Mouse (Mus musculus): ENCODE data around the gene Rmi2.
A peak's percentile ranks its signal among the peaks of the same experiment; 100 is the strongest.
"Not testable (repeated sequence)": the region's sequence is repeated elsewhere in the genome, so short reads cannot be mapped to it uniquely, and the experiment has no call there.

Rmi2 gene

DNA sequence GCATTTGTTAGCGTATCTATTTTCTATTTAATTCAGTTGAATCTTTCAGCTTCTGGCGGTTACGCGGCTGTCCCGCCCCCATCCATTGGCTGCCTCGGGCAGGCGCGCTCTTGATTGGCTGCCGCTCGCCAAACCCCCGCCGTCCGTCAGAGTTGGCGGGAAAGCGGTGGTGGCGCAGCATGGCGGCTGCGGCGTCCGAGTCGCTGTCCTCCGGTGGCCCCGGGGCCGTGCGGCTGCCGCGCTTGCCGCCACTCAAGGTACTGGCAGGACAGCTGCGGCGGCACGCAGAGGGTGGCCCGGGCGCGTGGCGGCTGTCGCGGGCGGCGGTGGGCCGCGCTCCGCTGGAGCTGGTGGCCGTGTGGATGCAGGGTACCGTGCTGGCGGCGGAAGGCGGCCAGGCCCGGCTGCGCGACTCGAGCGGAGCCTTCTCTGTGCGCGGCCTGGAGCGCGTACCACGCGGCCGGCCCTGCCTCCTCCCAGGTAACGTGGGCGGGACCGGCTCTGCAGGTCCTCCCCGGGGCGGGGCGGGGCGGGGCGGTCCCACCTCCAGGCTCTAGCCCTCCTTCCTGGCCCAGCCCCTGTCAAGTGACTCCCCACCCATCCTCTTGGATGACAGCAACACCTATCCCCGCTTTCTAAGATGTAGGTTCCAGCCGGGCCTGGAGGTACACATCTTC, at the start of gene Rmi2:
Rmi2 (plus strand) TSS at position 149 of the 677 bp plus-strand sequence.
- DNase-seq (ENCODE audit: inconsistent ontology term), result peak; percentile 87

DNA sequence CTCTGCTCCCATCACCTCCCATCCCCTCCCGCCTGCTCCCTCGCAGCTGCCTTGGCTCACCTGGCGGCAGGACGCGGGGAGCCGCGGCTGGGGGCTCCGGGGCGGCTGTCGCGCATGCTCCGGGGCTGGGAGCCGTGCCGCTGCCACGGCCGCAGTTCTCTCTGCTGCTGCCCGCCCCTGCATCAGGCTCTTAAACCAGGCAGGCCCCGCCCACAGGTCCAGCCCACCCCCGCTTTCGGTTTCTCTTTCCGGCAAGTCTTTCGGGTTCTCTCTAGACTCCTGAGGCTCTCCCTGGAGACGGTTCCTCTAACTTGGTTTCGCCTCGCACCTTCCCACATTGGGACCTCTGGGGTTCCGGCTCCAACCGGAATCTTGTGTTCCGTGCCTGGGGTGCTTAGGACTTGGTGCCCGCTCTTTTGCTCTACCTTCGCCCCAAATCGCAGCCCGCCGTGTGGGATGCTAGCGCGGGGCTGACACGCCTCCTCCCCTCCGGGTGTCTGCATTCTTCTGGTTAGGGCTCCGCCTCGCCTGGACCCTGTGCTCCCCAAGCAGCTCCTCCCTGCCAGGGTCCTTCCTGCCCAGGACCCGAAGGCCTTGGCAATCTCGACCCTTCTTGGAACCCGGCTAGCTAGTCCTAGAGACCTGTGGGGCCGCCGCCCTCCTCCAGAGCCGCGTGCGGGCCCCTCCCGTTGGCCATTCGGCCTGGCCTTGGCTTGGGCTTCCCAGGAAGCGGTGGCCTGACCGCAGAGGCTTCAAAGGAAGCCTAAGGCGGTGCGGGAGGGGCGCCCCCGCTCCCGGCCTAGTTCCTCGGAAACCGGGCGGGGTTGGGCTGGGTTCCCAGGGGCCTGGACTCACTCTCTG, 49.3 kb upstream of the Rmi2 start, which contains the start of gene Socs1:
Socs1 (minus strand) TSS at position 166 of the 861 bp plus-strand sequence.
- DNase-seq (ENCODE audit: inconsistent ontology term), result peak; percentile 98

DNA sequence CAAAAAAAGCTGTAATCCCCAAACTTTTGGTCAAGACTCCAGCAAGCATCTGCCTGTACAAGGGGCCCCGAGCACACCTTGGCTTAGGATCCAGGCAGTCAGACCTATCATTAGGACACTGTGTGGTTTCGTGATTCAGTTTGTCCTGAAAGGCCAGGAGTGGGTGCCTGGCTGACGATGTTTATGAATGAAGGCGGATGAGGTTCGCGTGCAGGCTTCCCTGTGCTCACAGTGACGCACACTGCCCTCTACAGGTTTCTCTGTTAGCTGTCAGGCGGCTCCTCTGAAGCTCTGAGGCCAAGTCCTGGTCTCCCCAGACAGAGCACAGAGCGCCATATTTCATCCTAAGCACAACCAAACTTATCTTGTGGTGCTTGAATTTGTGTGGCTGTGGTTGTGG, 48.6 kb upstream of the Rmi2 start:
- DNase-seq (ENCODE audit: inconsistent ontology term), result peak; percentile 89

DNA sequence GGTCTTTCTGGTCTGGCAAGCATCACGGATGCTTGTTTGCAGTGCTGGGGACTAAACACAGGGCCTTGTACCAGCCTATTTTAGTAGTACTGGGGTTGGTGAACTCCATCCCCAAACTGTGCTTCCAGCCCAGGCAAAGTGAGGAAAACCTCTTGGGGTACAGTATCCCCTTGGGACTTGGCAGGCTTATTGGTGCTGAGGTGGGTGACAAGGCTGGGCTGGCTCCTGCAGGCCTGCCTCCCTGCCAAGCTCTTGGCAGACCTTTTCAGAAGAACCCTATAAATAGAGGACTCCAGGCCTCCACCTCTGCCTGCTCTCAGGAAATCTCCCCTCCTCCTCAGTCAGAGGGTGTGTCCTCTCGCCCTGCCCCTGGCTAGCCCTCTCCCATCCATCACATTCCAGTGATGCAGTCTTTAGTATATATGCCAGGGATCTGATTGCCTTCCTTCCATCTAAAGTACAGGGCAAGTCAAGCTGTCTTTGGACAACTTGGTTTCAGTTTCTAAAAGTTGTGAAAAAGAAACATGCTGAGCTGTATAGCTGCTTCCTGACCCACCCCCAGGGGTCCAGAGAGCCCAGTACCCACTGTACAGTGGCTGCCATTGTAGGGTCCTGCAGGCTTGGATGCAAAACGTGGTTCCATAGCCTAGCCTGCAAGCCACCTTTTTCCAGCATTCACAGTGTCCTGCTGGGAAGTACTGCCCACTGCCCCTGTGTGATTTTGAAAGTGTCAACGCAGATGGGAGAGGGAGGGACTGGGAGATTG, 47.9 kb upstream of the Rmi2 start:
- DNase-seq (ENCODE audit: inconsistent ontology term), result peak; percentile 6

DNA sequence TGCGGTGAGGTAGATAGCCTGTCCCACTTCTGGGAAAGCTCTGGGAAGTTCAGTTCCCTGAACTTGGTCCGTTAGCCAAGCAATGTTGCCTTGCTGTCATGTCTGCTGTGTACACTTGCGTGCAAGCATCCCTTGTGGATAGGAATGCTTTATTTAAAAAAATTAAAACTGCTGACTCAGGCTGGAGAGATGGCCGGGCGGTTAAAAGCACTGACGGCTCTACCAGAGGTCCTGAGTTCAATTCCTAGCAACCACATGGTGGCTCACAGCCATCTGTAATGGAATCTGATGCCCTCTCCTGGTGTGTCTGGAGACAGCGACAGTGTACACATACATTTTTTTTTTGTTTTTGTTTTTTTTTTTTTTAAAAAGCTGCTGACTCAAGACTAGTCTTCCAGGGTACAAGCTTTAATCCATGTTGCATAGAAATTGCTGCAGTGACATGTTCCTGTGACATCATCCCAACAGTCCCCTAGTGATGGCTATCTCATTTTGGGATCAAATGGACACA, 47.3 kb upstream of the Rmi2 start:
- no peak for DNase-seq (ENCODE audit: inconsistent ontology term)

DNA sequence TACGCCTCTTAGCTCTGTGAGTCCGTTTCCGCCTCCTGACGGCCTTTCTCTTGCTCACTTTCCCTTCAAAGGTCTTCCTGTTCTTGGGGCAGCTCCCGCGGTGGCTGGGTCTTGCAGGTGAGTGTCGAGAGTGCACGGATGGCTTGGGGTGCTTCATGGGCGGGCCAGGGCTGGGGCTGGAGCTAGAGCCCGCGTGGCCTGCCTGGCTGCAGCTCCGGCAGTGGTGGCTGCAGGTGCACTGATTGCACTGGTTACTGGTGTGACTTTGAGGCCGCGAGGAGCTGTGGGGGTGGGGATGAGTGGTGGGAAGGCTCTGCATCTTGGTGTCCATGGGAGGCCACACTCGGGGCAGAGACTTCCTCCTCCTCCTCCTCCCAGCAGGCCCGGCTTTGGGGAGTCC, 46.6 kb upstream of the Rmi2 start, which contains the start of gene Tnp2:
Tnp2 (minus strand) TSS at position 390 of the 400 bp plus-strand sequence.
- no peak for DNase-seq (ENCODE audit: inconsistent ontology term)

DNA sequence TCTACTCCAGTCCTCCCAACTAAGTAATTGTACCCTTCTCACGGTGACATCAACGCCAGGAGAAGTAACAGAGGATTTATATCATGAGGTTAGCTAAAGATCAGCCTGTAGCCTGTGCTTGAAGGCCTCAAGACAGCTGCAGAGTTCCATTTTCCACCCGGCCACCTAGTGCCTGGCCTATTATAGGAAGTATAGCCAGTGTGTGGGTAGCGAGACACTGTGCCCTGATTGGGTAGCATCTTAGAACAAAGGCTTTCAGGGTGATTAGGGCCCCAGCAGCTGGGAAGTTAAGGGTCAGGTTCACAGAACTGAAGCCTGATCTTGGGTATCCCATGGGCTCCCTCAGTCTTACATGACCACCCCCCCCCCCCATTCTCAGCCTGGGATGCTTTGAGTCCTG, 46.0 kb upstream of the Rmi2 start:
- DNase-seq (ENCODE audit: inconsistent ontology term), result no peak

DNA sequence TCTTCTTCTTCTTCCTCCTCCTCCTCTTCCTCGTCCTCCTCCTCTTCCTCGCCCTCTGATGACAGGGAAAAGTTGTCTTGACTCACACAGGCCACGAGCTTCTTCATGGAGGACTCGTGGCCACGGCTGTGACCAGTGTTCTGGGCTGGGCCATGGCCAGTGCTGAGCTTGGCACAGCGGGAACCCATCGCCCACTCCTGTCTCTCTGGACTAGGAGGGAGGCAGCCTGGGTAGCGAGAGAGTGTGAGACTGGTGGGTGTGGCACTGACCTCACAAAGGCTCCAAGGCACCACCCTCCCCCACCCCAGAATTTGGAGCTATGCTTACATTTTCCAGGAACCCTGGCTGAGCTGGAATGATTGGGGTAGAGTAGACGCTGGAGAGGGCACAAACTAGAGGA, 44.2 kb upstream of the Rmi2 start, which contains the start of gene Prm3:
Prm3 (minus strand) TSS at position 213 of the 400 bp plus-strand sequence.
- no peak for DNase-seq (ENCODE audit: inconsistent ontology term)

DNA sequence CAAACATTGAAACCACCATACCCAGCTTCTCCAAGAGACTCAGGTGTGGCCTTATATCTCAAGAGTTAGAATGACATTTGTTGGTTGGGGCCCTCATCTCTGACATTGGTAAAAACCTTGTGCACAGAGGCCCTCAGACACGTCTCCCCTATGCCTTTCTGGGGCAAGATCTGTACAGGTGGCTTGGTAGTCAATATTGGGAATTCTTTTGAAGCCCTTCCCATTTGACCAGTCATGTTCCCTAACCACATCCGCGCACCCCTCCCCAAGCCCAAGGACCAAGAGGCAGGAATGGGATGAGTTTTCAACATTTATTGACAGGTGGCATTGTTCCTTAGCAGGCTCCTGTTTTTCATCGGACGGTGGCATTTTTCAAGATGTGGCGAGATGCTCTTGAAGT, 38.8 kb upstream of the Rmi2 start, which contains the start of gene Prm2:
Prm2 (minus strand) TSS at position 101 of the 400 bp plus-strand sequence.
- no peak for DNase-seq (ENCODE audit: inconsistent ontology term)

DNA sequence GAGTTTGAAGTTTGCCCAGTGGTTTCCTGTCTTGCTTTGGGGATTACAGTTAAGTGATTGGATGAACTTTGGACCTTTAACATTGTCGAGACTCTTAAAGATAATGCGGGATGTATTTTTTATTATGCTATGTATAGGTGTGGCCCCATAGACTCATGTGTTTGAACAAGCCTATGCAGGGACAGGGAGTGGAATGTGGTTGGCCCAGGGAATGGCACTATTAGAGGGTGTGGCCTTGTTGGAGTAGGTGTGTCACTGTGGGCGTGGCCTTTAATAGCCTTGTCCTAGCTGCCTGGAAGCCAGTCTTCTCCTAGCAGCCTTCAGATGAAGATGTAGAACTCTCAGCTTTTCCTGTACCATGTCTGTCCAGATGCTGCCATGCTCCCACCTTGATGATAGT, 32.4 kb upstream of the Rmi2 start:
- DNase-seq (ENCODE audit: inconsistent ontology term), result not testable (repeated sequence)

DNA sequence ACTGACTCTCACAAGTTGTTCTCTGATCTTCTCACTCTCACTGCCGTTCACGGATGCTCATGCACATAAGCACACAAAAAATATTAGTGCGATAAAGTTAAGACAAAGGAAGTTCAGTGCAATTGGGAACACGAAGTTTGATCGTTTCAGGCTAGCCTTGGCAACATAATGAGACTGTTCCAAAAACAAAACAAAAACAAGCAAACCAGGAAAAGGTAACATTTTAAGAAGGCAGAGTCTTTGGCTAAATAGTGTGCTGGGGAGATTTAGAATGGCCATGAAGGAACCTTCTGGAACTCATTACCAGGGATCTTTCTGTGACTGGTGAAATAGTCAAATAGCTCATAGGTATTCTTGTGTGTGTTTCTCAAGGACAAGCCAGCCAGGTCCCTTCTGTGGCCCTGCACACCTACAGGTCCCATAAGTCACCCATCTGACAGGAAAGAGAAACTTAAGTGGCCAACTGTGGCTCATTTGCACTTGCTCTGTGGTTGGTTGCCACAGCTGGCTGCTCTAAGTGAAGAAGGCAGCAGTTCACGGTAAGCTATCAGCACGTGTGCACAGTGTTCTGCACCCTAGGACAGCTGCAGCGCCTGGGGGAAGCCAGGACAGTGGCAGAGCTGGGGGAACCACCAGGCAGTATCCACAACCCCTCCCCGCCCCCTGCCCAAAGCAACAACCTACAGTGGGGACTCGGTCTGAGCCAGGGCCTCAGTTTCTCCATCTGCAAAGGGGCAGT, 28.9 kb upstream of the Rmi2 start, which contains the start of gene Prm1:
Prm1 (minus strand) TSS at position 51 of the 739 bp plus-strand sequence.
- no peak for DNase-seq (ENCODE audit: inconsistent ontology term)

DNA sequence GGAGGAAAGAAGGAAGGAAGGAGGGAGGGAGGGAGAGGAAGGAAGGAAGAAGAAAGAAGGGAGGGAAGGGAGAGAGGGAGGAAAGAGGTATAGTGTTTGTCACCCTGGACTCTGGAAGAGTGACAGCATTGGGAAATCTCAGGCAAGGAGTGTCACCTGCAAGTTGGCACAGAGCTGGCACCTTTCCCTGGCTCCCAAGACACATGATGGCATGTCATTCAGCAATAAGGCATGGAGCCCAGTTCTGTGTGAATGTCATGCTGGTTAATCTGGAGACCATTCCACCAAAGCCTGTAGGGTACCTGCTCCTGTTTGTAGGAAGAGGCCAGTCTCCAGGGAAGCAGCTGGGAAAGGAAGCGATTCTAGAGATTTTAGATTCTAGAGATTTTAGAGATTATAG, 24.5 kb upstream of the Rmi2 start:
- DNase-seq (ENCODE audit: inconsistent ontology term), result no peak

DNA sequence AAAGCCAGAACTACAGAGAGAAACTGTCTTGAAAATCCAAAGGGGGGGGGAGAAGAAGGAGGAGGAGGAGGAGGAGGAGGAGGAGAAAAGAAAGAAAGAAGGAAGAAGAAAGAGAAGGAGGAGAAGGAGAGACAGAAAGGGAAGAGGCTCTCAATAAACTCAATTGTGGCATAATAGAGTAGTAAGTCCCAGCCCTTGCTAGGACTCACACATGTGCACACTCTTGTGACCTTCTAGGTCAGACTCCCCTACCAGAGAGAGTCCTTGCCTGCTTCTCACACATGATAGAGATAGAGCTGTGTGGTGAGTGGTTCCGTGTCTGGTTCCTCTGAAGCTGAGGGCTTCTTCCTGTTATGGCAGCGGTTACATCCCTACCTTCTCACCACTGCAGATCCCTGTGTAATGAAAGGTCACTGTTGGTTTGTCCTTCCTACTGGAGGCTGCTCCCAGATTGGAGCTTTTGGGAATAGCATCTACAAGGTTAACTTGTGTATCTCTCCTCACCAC, 21.9 kb upstream of the Rmi2 start, which contains the start of gene Gm11172:
Gm11172 (plus strand) TSS at position 51 of the 507 bp plus-strand sequence.
- no peak for DNase-seq (ENCODE audit: inconsistent ontology term)

DNA sequence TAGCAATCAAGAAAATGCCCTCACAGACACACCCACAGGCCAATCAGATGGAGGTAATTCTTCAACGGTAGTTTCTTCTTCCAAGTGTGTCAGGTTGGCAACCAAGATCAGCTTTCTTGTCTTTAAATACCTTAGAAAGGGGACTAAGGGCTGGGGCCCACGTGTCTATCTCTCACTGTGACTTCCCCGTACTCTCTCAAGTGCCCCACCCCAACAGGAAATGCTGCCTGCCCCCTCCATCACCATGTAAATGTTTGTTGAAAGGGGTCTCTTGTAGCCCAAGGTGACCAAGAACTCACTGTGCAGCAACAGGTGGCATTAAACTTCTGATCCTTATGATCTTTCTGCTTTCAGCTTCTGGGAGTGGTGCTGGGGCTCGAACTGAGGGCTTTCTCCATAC, 21.1 kb upstream of the Rmi2 start:
- no peak for DNase-seq (ENCODE audit: inconsistent ontology term)

DNA sequence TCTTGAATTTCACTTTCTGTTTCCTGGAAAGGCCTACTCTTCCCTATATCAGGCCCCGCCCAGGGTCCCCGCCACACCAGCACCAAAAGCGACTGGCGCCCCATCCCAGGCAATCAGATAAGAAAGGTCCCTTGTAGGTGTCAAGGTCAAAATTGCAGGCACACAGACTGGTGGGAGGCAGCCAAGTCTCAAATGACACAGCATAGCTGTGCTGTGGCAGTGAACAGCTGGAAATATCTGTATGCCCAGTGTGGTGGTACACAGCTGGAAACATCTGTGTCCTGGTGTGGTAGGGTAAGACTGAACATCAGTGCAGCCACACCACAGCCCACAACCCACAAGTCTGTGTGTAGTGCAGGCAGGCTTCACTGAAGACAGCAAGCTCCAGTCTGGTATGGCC, 20.0 kb upstream of the Rmi2 start:
- DNase-seq (ENCODE audit: inconsistent ontology term), result no peak

DNA sequence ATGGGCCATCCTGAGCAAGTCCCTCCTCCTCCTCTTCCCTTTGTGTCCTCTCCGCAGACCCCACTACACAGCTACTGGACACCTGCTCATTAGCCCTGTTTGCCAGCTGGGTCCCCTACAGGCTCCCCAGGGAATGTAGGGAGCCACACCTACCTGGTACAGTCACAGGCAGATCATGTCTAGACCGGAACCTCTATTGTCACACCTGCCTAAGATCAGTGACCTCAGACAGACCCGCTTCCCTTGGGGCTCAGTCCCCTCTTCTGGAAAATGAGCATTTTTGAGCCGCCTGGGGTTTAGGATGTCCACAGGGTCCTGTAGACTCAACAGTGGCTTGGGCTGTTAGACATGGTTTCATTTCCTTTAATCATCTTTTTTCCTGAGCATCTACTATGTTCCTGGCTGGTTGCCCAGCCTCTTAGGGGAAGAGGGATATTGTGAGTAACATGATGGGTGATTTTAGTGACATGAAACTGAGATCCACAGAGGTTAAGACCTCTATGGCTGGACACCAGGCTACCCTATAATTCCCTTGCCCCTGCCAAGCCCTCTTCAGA, 16.2 kb upstream of the Rmi2 start:
- DNase-seq (ENCODE audit: inconsistent ontology term), result no peak

DNA sequence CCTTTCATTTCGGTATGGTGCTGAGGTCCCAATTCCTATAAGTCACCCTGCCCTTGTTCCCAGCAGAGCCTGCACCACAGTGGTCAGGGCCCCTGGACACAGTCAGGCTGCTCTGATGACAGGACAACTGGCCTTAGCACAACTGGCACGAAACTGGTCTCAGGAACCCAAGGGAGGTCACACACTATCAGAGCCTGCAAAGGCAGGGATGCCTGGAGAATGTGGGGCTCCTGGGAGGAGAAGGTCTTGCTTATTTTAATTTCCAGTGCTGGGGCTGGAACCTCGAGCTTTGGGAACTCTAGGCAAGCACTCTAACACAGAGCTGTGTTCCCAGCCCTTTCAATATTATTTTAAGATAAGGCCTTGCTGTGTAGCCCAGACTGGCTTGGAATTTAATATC, 14.9 kb upstream of the Rmi2 start:
- DNase-seq (ENCODE audit: inconsistent ontology term), result no peak

DNA sequence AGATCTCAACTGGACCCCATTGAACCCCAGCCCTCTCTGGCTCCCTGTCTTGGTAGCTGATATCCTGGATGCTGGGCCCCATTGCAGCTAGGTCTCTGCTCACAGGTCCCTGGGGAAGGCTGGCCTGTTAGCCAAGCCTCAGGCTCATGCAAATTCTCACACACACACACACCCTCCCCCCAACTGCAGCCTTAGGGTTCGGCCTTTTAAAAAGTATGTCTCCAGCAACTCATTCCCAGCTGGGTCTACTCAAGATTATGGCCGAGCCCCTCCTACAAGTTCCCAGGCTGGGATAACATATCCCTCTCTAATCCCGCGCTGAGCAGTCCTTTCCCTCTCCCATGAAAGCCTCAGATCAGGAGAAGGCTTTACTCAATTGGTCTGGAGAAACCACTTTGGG, 13.5 kb upstream of the Rmi2 start:
- DNase-seq (ENCODE audit: inconsistent ontology term), result no peak

DNA sequence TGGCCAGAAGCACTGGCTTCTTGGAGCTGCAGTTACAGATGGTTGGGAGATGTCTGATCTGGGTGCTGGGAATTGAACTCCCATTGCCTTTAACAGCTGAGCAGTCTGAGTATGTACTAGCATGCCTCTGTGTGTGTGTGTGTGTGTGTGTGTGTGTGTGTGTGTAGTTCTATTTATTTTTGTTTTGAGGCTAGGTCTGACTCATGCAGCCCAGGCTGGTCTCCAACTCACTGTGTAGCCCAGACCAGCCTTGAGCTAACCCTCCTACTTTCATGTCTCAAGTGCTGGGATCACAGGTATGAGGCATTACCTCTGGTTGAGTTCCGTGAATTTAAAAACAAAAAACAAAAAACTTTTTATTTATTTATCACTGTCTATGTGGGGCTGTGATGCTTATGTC, 10.3 kb upstream of the Rmi2 start:
- DNase-seq (ENCODE audit: inconsistent ontology term), result no peak

DNA sequence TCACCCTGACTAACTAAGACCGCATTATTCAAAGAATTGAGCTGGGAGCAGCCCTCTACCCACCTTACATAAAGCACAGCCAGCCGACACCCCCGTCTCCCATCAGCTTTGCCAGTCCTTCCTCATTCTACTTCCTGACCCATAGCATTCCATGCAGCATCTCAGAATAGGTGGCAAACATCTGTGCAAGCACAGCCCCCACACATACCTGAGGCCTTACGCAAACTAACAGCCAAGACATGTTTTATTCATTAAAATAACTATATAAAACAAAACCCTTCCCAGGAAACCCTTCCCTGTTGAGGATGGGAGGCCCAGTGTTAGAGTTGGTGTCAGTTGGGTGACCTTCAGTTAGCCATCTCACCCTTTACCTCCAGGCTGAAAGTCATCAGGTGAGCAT, 9.0 kb upstream of the Rmi2 start:
- DNase-seq (ENCODE audit: inconsistent ontology term), result no peak

Data from Muller cell, postnatal 12 days (primary cell).